Mouse (Mus musculus) mesoderm, embryonic 11.5 days (tissue): ENCODE results near the gene Jarid2.

Experiments used
- DNase-seq: peaks from one replicate; pipeline ENCODE4 v3.0.0-alpha.2; 2012; ENCODE audit warnings: low read depth, low spot score

The Jarid2 gene

GRCm38 (mm10) chr13:44957049-44957448 is 227.8 kb downstream of the Jarid2 start:
- DNase-seq: no peak

GRCm38 (mm10) chr13:44960542-44961291 is 231.4 kb downstream of the Jarid2 start:
- no peak for DNase-seq
